Mouse (Mus musculus) lung, adult 10 weeks (tissue): ENCODE data around the gene Olfr862. TPM values are rescaled to one million over a fixed set of nuclear protein-coding genes. Genes with fewer than 3 reads are reported as not detected.

Source experiments
- polyA plus RNA-seq: library from polyadenylated mRNA; stranded (reverse); fragments of 350-450 nt; fragmentation: Illumina TruSeq; extraction: RNeasy Lipid Tissue Mini Kit (QIAGEN cat#74804); gene quantifications from one replicate; pipeline ENCODE4 v1.2.3, GENCODE M21; 2014; ENCODE audit warnings: low read depth, low replicate concordance; ENCODE audit not compliant: insufficient read depth

Gene Olfr862
- not detected for polyA plus RNA-seq

GRCm38 (mm10) chr9:19887904-19888303, at the start of gene Olfr862:
TSS of gene Olfr862 (minus strand) at chr9:19888004.

GRCm38 (mm10) chr9:19916565-19916964, 28.8 kb upstream of the Olfr862 start, which contains the start of gene Olfr77:
TSS of gene Olfr77 (plus strand) at chr9:19916865.

GRCm38 (mm10) chr9:19849647-19850046, 38.2 kb downstream of the Olfr862 start, which contains the start of gene Olfr860:
TSS of gene Olfr860 (minus strand) at chr9:19849747.

Other genes starting within 250 kb of the Olfr862 start
- gene Olfr857, start 178.6 kb downstream of the Olfr862 start, polyA plus RNA-seq, result not detected
- not detected for gene Olfr58, start 107.7 kb downstream of the Olfr862 start, polyA plus RNA-seq
- not detected for gene Olfr859, start 83.1 kb downstream of the Olfr862 start, polyA plus RNA-seq
- not detected for gene Olfr860, start 38.3 kb downstream of the Olfr862 start, polyA plus RNA-seq
- gene Olfr77, start 28.9 kb upstream of the Olfr862 start, polyA plus RNA-seq, result not detected
- gene Olfr866, start 140.0 kb upstream of the Olfr862 start, polyA plus RNA-seq, result not detected
- not detected for gene Olfr867, start 169.6 kb upstream of the Olfr862 start, polyA plus RNA-seq
- not detected for gene Olfr868, start 210.6 kb upstream of the Olfr862 start, polyA plus RNA-seq
- not detected for gene Olfr869, start 241.0 kb upstream of the Olfr862 start, polyA plus RNA-seq